Mouse (Mus musculus) Patski (cell line): ENCODE results near the gene Fyn. TPM values are rescaled to one million over a fixed set of nuclear protein-coding genes. Genes with fewer than 3 reads are reported as not detected.

Experiments
- ATAC-seq: fragments of 100-300 bp; one replicate; pipeline ENCODE4 v1.8.0; 2021
- CTCF ChIA-PET: fragments of 350-600 bp; sonication (Branson Sonifier 250); formaldehyde crosslinking; loops from one replicate; lab custom pipeline; 2022; ENCODE audit warnings: inconsistent platforms; lab: Charles Lee
- POLR2A ChIA-PET: fragments of 350-600 bp; sonication (Branson Sonifier 250); formaldehyde crosslinking; loops from one replicate; lab custom pipeline; 2022; ENCODE audit warnings: antibody characterized with exemption, inconsistent platforms; lab: Charles Lee
- DNase-seq: peaks from one replicate; pipeline ENCODE4 v3.0.0-alpha.2; 2011; ENCODE audit warnings: low read depth, low spot score
- H3K27me3 ChIP-seq: fragments of 371-371 bp; one replicate; pipeline ENCODE4 v1.5.1; 2021
- CTCF ChIP-seq: fragments of 100-300 bp; IDR thresholded peaks from one replicate; pipeline ENCODE4 v1.5.1; 2021
- in situ Hi-C: fragments of 300-500 bp; cut with MboI; formaldehyde crosslinking; loops from 3 replicates; pipeline ENCODE4 v1.11.1; 2018; ENCODE audit warnings: low pct_unique_long_range_greater_than_20kb, mixed read lengths
- polyA plus RNA-seq: library from polyadenylated mRNA; unstranded; gene quantifications from one replicate; pipeline ENCODE4 v1.2.3, GENCODE M21; 2021

Gene Fyn
- polyA plus RNA-seq, 1 experiment from 2014 or later = 64.4 TPM

DNA sequence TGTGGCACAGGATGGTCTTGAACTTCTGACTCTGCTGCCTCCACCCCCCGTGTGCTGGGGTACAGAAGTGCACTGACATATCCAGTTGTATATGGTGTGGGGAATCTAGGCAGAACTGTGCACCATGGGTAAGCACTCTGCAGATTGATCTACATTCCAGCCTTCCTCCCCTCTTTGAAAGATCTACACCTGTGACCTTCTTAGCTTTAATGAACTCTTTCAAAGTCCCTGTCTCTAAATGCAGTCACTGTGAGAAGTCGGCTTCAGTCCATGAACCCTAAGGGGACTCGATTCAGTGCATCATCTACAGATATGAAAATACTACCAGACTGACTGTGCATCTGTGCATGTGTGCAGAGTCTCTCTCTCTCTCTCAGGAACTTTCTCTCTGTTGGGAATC lies 99.9 kb downstream of the Fyn start:
- in situ Hi-C loops = no loop called here
- TF ChIP-seq CTCF = no peak

DNA sequence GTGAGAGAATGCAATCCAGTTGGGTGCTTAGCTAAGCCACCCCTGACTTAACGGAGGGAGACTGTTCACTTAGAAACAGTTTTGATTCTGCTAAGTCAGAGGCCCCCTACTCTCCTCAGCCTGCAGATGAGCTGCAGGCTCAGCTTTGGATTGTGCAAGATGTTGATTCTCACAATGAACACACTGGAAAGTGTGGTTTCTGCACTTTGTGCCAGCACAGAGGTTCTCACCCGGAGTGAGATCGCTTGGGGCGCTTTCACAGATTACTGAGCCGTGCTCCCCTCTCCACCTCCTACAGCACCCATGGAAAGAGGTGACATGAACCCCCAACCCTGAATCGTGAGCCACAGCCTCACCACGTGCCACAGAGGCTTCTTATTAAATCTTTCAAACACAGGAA lies 100.7 kb downstream of the Fyn start:
- POLR2A ChIA-PET = no interaction called here
- ATAC-seq (peak; percentile 31), DNase-seq (no peak)
- CTCF ChIA-PET = interaction anchor here (0.7 to 1.7 kb wide), 2 partner anchors 52 to 299 kb away, joined by 3 to 4 read pairs; no protein-coding TSS in a partner anchor
- no peak for TF ChIP-seq CTCF
- no peaks in the 10 kb centered on the region for H3K27me3 ChIP-seq
- in situ Hi-C loops = no loop called here

More for the DNA sequence above, 99.9 kb downstream of the Fyn start:
- ATAC-seq = no peak
- DNase-seq = no peak
- ChIA-PET CTCF (interaction anchor here (0.7 kb wide), 1 partner anchor 51 kb away, joined by 3 read pairs; no protein-coding TSS in a partner anchor), POLR2A (interaction anchor here (0.6 kb wide), 1 partner anchor 51 kb away, joined by 7 read pairs; no protein-coding TSS in a partner anchor)
- no peaks in the 10 kb centered on the region for H3K27me3 ChIP-seq

DNA sequence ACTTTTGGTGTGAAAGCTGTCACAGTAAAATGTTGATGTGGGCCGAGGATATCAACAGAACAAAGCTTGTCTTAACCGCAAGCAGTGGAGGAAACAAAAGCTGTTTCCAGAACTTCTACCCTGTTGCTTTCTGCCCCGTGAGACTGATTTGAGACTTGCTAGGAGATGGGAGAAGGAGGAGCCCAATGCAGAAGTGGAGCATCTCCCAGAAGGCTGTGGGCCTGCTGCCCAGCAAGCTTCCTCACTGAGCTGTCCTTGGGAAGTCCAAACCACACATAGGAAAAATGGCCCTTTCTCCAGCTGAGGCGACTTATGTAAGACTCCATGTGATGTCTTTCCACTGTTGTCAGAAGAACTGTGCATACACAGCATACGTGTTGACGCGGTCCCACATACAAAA lies 101.7 kb downstream of the Fyn start:
- H3K27me3 ChIP-seq = no peaks in the 10 kb centered on the region
- in situ Hi-C loops = no loop called here
- ChIA-PET CTCF (interaction anchor here (0.8 to 1.7 kb wide), 2 partner anchors 10 to 300 kb away, joined by 3 to 4 read pairs; no protein-coding TSS in a partner anchor), POLR2A (no interaction called here)
- TF ChIP-seq CTCF = no peak
- DNase-seq = no peak
- no peak for ATAC-seq

DNA sequence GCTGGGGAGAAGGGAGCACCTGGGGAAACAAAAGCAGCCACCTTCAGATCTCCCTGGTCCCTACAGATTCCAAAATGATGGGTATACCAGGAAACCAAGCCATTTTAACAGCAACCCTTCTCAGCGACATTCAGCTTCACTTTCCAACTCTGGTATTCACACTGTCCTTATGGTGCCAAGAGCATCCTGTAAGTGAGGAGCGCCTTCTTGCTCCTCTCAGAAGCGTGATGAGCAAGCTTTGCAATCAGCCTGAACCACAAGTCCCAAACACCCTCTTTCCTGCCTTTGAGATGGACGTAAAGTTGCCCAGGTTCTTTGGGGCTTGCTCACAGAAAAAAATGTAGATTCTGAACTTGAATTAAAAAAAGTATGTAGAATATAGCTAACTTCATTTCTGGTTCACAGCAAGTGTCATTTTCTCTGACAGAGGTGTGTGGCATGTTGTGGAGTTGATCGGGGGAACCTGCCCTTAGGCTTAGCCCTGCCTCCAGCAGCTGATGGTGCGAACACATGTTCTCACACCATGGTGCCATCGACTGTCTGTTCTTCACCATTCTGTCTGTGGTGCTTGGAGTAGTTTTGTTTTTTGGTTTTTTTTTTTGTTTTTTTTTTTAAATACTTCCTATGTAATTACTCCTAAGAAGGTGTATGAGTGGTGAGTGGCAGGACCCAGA lies 102.5 kb downstream of the Fyn start:
- TF ChIP-seq CTCF = no peak
- DNase-seq = no peak
- POLR2A ChIA-PET = interaction anchor here (0.6 to 1.2 kb wide), 2 partner anchors 199 to 208 kb away, joined by 3 read pairs; no protein-coding TSS in a partner anchor
- in situ Hi-C loops = no loop called here
- CTCF ChIA-PET = interaction anchor here (1.0 to 1.7 kb wide), 2 partner anchors 49 to 301 kb away, joined by 3 to 4 read pairs; no protein-coding TSS in a partner anchor
- ATAC-seq = no peak
- H3K27me3 ChIP-seq = no peaks in the 10 kb centered on the region

DNA sequence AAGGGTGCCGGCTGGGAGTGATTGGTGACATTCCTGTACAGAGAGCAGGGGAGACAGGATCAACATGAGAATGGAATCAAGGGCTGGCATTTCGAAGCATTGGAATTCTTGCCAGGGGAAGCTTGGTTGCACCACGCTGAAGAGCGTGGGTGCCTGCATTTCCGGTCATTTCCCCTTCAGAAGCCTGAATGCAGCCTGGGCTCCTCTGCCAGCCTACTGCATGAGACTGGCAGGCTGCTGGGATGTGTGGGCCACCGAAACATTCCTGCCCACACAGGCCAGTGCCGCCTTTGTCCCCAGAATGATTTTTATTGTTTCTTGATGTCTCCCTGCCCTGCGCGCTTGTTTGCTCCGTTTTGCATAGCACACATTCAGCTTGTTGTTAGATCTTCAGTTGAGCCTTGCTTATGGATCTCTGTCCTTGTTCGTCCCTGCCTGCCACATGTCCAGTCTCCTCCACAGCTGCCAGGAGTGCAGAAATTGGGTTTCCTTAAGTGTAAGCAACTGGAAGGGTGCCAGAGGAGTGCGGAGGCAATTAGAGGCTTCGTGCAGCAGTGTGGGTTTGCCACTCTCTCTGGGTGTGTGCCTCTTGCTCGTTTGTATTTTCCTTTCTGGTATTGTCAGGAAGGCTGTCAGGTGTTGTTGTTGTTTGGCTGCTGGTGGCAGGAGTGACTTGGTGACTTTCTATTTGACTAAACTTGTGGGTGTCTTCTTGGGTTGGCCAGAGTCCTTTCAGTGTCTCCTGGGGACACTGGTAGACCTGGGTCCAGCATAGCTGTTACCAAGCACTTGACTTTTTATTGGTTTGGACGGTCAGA lies 103.3 kb downstream of the Fyn start:
- TF ChIP-seq CTCF = no peak
- in situ Hi-C loops = no loop called here
- no peaks in the 10 kb centered on the region for H3K27me3 ChIP-seq
- no peak for ATAC-seq
- ChIA-PET POLR2A (interaction anchor here (0.6 to 1.2 kb wide), 2 partner anchors 198 to 208 kb away, joined by 3 read pairs; no protein-coding TSS in a partner anchor), CTCF (interaction anchor here (1.0 kb wide), 1 partner anchor 48 kb away, joined by 3 read pairs; no protein-coding TSS in a partner anchor)
- no peak for DNase-seq

DNA sequence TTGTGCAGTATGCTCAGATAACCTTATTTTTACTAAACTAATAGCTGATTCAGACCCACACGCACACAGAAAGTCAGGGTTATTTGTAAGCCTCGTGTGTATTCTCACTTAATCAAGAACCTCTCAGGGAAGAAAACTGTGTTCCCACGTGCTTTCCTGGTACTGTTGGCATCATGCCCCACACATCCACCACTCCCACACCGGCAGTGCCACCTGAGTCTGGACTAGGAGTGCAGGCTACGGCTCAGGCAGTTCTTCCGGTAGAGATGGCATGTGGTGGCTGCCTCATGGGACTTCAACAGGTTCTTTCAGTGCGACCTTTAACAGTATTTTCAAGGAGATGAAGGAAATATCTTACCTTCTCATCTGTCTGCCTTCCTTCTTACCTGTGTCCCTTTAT lies 104.3 kb downstream of the Fyn start:
- ChIA-PET CTCF (no interaction called here), POLR2A (no interaction called here)
- TF ChIP-seq CTCF = no peak

DNA sequence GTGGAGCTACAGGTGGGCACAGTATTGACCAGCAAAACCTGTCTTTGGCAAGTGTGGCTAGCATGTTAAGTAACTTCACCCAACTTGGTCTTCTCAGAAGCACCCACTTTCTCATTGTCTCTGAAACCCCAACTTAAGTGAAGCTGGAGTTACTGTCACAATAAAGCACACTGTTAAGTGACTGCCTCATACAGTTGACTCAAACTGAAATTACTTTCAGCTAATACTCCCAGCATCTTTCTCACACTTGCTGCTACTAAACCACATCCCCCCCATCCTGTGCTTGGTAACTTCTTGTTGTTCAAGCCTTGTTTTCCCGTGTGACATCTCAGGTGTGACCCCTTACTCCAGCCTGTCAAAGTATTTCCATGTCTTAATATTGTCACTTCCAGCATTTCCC lies 110.7 kb downstream of the Fyn start:
- ATAC-seq = no peak
- in situ Hi-C loops = no loop called here
- DNase-seq = no peak

More for the DNA sequence above, 104.3 kb downstream of the Fyn start:
- no peaks in the 10 kb centered on the region for H3K27me3 ChIP-seq
- ATAC-seq (no peak), DNase-seq (no peak)
- in situ Hi-C loops = no loop called here

DNA sequence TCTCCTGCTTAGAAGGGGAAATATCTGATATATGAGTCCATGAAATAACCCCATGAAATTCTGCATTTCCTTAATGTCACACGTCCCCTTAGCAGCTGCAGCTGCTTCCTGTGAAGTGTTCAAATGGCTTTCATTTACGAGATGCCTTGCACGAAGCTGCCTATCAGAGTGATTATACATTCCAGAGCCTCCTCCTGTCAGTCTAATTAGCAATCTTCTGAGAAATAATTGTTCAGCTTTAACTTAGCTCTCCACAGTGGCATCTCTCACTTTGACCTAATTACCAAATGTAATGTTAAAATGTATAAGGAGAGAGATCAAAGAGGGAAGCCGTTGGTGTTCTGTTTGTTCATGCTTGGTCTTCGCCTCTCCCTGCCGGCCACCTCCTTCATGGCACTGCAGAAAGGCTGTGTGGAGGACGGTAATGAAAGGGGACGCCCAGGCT lies 115.7 kb downstream of the Fyn start:
- no peak for DNase-seq
- ATAC-seq = no peak
- no peak for TF ChIP-seq CTCF
- CTCF ChIA-PET = interaction anchor here (1.5 kb wide), 1 partner anchor 14 kb away, joined by 4 read pairs; no protein-coding TSS in a partner anchor
- no peaks in the 10 kb centered on the region for H3K27me3 ChIP-seq
- POLR2A ChIA-PET = interaction anchor here (0.6 kb wide), 1 partner anchor 210 kb away, joined by 3 read pairs; no protein-coding TSS in a partner anchor
- in situ Hi-C loops = no loop called here

More for the DNA sequence above, 110.7 kb downstream of the Fyn start:
- TF ChIP-seq CTCF = no peak
- no peaks in the 10 kb centered on the region for H3K27me3 ChIP-seq
- CTCF ChIA-PET = interaction anchor here (1.4 kb wide), 1 partner anchor 9 kb away, joined by 3 read pairs; no protein-coding TSS in a partner anchor
- POLR2A ChIA-PET = no interaction called here

DNA sequence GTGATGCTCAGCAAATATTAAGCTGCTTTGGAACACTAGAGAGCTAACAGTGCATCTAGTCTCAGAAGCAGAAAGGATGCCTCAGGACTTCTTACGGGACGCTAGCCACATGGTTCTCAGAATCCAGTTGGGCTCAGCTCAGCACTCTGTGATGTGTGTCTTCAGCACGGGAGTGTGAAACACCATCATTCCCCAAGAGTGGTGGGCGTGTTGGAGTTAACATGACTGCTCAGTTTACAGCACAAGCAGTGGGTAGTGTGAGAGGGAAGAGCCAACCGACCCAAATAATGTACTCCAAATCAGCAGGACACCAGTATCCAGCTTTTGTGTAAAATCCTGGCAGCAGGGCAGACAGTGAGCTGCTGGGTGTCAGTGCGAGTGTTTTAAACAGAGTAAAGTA lies 116.2 kb downstream of the Fyn start:
- TF ChIP-seq CTCF = no peak
- POLR2A ChIA-PET = no interaction called here
- in situ Hi-C loops = no loop called here
- no peak for ATAC-seq
- H3K27me3 ChIP-seq = no peaks in the 10 kb centered on the region
- no peak for DNase-seq
- CTCF ChIA-PET = interaction anchor here (1.5 kb wide), 1 partner anchor 14 kb away, joined by 4 read pairs; no protein-coding TSS in a partner anchor

DNA sequence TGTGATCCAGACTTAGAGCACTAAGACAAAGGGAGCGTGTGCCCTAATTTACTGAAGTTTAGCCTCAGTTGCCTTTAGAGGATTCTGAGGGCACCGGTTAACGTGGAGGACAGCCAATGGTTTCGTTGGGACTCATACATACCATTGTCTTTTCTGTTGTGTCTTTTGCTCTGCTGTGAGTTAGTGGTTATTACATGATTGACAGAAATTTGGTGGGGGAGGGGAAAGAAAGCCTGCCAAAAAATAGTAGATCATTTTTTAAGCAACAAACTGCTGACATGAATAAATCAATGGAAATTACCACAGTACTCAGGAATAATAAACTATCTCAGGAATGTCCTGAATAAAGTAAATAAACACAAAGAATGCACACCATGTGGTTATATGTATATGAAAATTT lies 117.3 kb downstream of the Fyn start:
- no peak for ATAC-seq
- no peak for TF ChIP-seq CTCF
- no peaks in the 10 kb centered on the region for H3K27me3 ChIP-seq
- ChIA-PET CTCF (no interaction called here), POLR2A (no interaction called here)
- no peak for DNase-seq
- in situ Hi-C loops = no loop called here
